Mouse (Mus musculus) forebrain, embryonic 14.5 days (tissue): ENCODE measurements around the gene Psmg1. TPM values are rescaled to one million over a fixed set of nuclear protein-coding genes. Genes with fewer than 3 reads are reported as not detected.
"Not testable (repeated sequence)": the region's sequence is repeated elsewhere in the genome, so short reads cannot be mapped to it uniquely, and the experiment has no call there.

Experiments used
- ATAC-seq: fragments of 200-750 bp; cut with Nextera tagmentation; 2 replicates; pipeline ENCODE4 v1.8.0; 2017; ENCODE audit warnings: mild to moderate bottlenecking, moderate library complexity
- DNase-seq: peaks from one replicate; pipeline ENCODE4 v3.0.0-alpha.2; 2015; ENCODE audit warnings: low spot score
- H3K27ac ChIP-seq: fragments of 300-500 bp; sonication (generic); 2 replicates; pipeline ENCODE4 v1.5.1; 2014; ENCODE audit warnings: low read depth, mild to moderate bottlenecking, control low read depth, low read length, moderate library complexity
- H3K27me3 ChIP-seq: fragments of 300-500 bp; sonication (generic); replicated peaks from 2 replicates; pipeline ENCODE4 v1.6.1; 2014; ENCODE audit warnings: low read length, control low read depth, mixed read lengths; ENCODE audit not compliant: control insufficient read depth, insufficient read depth
- H3K36me3 ChIP-seq: fragments of 300-500 bp; sonication (generic); 2 replicates; pipeline ENCODE4 v1.6.1; 2014; ENCODE audit warnings: low read length, control low read depth; ENCODE audit not compliant: control insufficient read depth, insufficient read depth
- H3K4me1 ChIP-seq: fragments of 300-500 bp; sonication (generic); 2 replicates; pipeline ENCODE4 v1.6.1; 2014; ENCODE audit warnings: antibody characterized with exemption, low read length, control low read depth; ENCODE audit not compliant: control insufficient read depth, insufficient read depth
- H3K4me2 ChIP-seq: fragments of 300-500 bp; sonication (generic); 2 replicates; pipeline ENCODE4 v1.6.1; 2014; ENCODE audit warnings: mild to moderate bottlenecking, control low read depth, low read length
- H3K4me3 ChIP-seq: fragments of 300-500 bp; sonication (generic); 2 replicates; pipeline ENCODE4 v1.5.1; 2014; ENCODE audit warnings: low read depth, low read length, control low read depth
- H3K9ac ChIP-seq: fragments of 300-500 bp; sonication (generic); 2 replicates; pipeline ENCODE4 v1.6.1; 2014; ENCODE audit warnings: mild to moderate bottlenecking, low read length, control low read depth, moderate library complexity
- H3K9me3 ChIP-seq: fragments of 300-500 bp; sonication (generic); replicated peaks from 2 replicates; pipeline ENCODE4 v1.6.1; 2016; ENCODE audit warnings: low read length, control low read depth, mixed read lengths; ENCODE audit not compliant: control insufficient read depth
- WGBS: fragments of 180-500 bp; shearing (Covaris S2); extraction: QIAGEN DNeasy Blood & Tissue Kit; methylation state at CpG from one replicate; pipeline ENCODE4 v1.1.7; 2014; 5-methylcytosine and 5-hydroxymethylcytosine counted together
- polyA plus RNA-seq: library from polyadenylated mRNA; unstranded; fragments of >200 nt; fragmentation: Nextera tagmentation; extraction: Ambion mirVana; gene quantifications from 2 replicates; pipeline ENCODE4 v1.2.1, GENCODE M21; 2014

Psmg1 gene
- 63.0 and 64.2 TPM in 2 replicates for polyA plus RNA-seq

GRCm38 (mm10) chr16:95990462-95991121, at the start of gene Psmg1:
Gene Psmg1 (minus strand): TSS chr16:95990960.
- H3K4me1 ChIP-seq = peaks cover 9% of the 10 kb centered on the region
- H3K36me3 ChIP-seq = peaks cover 39% of the 10 kb centered on the region
- peak; percentile 96 for ATAC-seq
- H3K9ac ChIP-seq = peak within 1 kb of the TSS; percentile 82
- H3K4me3 ChIP-seq = peak within 1 kb of the TSS; percentile 78
- under 1% methylated on average over 61 of the region's 62 CpGs for WGBS
- H3K27me3 ChIP-seq = no peaks in the 10 kb centered on the region
- H3K27ac ChIP-seq = peak within 1 kb of the TSS; percentile 69
- H3K4me2 ChIP-seq = peak within 1 kb of the TSS; percentile 78
- DNase-seq = peak; percentile 97
- no peaks in the 10 kb centered on the region for H3K9me3 ChIP-seq

GRCm38 (mm10) chr16:96039538-96039937, 48.8 kb upstream of the Psmg1 start:
- no peak for ATAC-seq
- peaks cover 95% of the 10 kb centered on the region for H3K36me3 ChIP-seq
- no peak overlapping the region for H3K4me3 ChIP-seq
- peak; percentile 55 for DNase-seq
- H3K9ac ChIP-seq = no peak overlapping the region
- H3K4me1 ChIP-seq = no peaks in the 10 kb centered on the region
- no peaks in the 10 kb centered on the region for H3K27me3 ChIP-seq
- 44% methylated on average over 6 of the region's 6 CpGs for WGBS
- no peak overlapping the region for H3K27ac ChIP-seq
- H3K4me2 ChIP-seq = no peak overlapping the region
- H3K9me3 ChIP-seq = no peaks in the 10 kb centered on the region

GRCm38 (mm10) chr16:96034473-96034872, 43.7 kb upstream of the Psmg1 start:
- Histone ChIP-seq H3K36me3 (peaks cover 95% of the 10 kb centered on the region), H3K27ac (no peak overlapping the region), H3K9me3 (no peaks in the 10 kb centered on the region), H3K4me2 (no peak overlapping the region), H3K4me1 (no peaks in the 10 kb centered on the region), H3K4me3 (no peak overlapping the region), H3K9ac (no peak overlapping the region), H3K27me3 (no peaks in the 10 kb centered on the region)
- ATAC-seq (no peak), DNase-seq (no peak)
- 91% methylated on average over 6 of the region's 6 CpGs for WGBS

DNA sequence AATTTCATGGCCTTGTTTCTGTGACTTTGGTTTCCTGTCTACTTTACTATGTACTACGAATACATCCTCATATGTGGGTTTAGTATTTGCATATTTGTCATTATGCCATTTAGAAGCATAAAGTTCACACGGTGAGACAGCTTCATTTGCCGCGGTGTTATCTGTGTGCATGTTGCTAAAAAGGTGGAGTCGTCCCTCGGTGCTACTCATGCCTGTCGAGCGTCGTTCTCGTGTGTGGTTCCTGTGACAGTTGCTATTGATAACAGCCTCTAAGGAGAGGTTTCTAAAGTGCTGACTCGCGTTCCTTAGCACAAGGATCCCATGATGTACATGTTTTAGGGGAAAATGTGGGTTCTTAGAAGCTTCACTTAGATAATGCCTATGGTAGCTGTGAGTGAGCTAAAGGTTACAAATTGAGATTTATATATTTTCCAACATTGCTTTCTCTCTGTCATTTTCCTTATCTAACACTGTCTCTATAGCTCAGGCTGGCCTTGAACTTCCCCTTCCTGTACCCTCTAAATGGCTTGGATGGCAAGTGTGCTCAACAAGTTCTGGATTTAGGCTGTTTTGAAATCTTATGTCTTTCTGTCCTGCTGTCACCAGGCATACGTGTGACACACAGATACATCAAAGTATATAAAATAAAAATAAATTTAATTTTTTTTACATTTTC, 41.7 kb upstream of the Psmg1 start:
- no peak overlapping the region for H3K27ac ChIP-seq
- H3K4me2 ChIP-seq = no peak overlapping the region
- peaks cover 96% of the 10 kb centered on the region for H3K36me3 ChIP-seq
- no peaks in the 10 kb centered on the region for H3K27me3 ChIP-seq
- H3K9ac ChIP-seq = no peak overlapping the region
- no peaks in the 10 kb centered on the region for H3K9me3 ChIP-seq
- ATAC-seq = no peak
- 94% methylated on average over 13 of the region's 13 CpGs for WGBS
- no peaks in the 10 kb centered on the region for H3K4me1 ChIP-seq
- DNase-seq = no peak
- no peak overlapping the region for H3K4me3 ChIP-seq

- Histone ChIP-seq H3K4me3 (no peak overlapping the region), H3K4me1 (no peaks in the 10 kb centered on the region), H3K27me3 (no peaks in the 10 kb centered on the region), H3K9me3 (no peaks in the 10 kb centered on the region), H3K9ac (no peak overlapping the region), H3K27ac (no peak overlapping the region), H3K4me2 (no peak overlapping the region), H3K36me3 (peaks cover 95% of the 10 kb centered on the region)
- no peak for ATAC-seq
- no peak for DNase-seq
- 99% methylated on average over 2 of the region's 2 CpGs for WGBS
These were observed 39.8 kb upstream of the Psmg1 start for GRCm38 (mm10) chr16:96030476-96031102.

DNA sequence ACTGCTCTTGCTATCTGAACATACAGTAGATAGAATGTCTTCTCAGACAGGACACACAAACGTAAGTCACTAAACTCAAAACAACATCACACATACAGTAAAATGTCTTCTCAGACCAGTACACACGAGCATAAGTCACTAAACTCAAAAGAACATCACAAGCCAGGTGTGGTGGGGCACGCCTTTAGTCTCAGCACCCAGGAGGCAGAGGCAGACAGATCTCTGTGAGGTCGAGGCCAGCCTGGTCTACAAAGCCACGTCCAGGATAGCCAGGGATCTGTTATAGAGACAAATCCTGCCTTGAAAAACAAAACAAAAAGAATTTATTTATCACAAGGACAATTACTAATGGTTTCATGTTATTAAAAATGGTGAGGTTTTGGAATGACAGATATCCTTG, 35.5 kb upstream of the Psmg1 start:
- no peaks in the 10 kb centered on the region for H3K4me1 ChIP-seq
- H3K36me3 ChIP-seq = peaks cover 88% of the 10 kb centered on the region

DNA sequence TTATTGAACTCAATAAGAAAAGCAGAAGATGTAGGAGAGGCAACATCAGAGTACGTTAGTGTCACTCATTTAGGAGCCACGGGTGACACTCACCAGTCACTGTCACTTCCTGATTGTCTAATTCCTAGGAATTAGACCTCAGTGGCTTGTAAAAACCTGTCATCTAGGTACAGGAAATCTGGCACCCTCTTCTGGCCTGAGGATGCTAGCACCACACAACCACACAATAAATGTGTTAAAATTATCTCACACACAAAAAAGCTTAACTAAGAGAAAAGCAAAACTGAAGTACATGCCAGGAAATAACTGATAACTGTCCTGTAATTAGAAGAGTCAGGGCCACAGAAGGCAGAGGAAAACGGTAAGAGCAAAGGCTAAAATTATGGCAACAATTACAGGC, 34.5 kb upstream of the Psmg1 start:
- no peak overlapping the region for H3K4me3 ChIP-seq
- 86% methylated on average over 3 of the region's 3 CpGs for WGBS
- no peaks in the 10 kb centered on the region for H3K9me3 ChIP-seq
- H3K36me3 ChIP-seq = peaks cover 88% of the 10 kb centered on the region
- H3K4me1 ChIP-seq = no peaks in the 10 kb centered on the region
- no peak overlapping the region for H3K9ac ChIP-seq
- DNase-seq = no peak
- no peaks in the 10 kb centered on the region for H3K27me3 ChIP-seq
- no peak overlapping the region for H3K27ac ChIP-seq
- no peak for ATAC-seq
- H3K4me2 ChIP-seq = no peak overlapping the region

More for the DNA sequence above, 35.5 kb upstream of the Psmg1 start:
- H3K27ac ChIP-seq = no peak overlapping the region
- 90% methylated on average over 5 of the region's 5 CpGs for WGBS
- no peaks in the 10 kb centered on the region for H3K27me3 ChIP-seq
- H3K4me2 ChIP-seq = no peak overlapping the region
- DNase-seq (no peak), ATAC-seq (no peak)
- H3K9me3 ChIP-seq = no peaks in the 10 kb centered on the region
- no peak overlapping the region for H3K4me3 ChIP-seq
- no peak overlapping the region for H3K9ac ChIP-seq

- Histone ChIP-seq H3K27me3 (no peaks in the 10 kb centered on the region), H3K4me2 (no peak overlapping the region), H3K4me3 (no peak overlapping the region), H3K9ac (no peak overlapping the region), H3K36me3 (peaks cover 91% of the 10 kb centered on the region), H3K4me1 (no peaks in the 10 kb centered on the region), H3K9me3 (no peaks in the 10 kb centered on the region), H3K27ac (no peak overlapping the region)
- WGBS = 91% methylated on average over 10 of the region's 10 CpGs
- DNase-seq = no peak
- ATAC-seq = no peak
These were observed 30.3 kb upstream of the Psmg1 start for GRCm38 (mm10) chr16:96021045-96021444.

GRCm38 (mm10) chr16:96009124-96009523, 18.4 kb upstream of the Psmg1 start:
- WGBS = no CpG with 5 or more reads among the region's 10 CpGs
- H3K4me1 ChIP-seq, H3K9ac ChIP-seq, H3K4me3 ChIP-seq, H3K27ac ChIP-seq, H3K27me3 ChIP-seq, DNase-seq, H3K4me2 ChIP-seq, H3K9me3 ChIP-seq, ATAC-seq: not testable (repeated sequence)
- H3K36me3 ChIP-seq = peaks cover 25% of the 10 kb centered on the region
